Mouse (Mus musculus) megakaryocyte, embryonic 14.5 days (primary cell): ENCODE measurements around the gene Rps11.
"Not testable (repeated sequence)": the region's sequence is repeated elsewhere in the genome, so short reads cannot be mapped to it uniquely, and the experiment has no call there.

Experiments
- FLI1 ChIP-seq: IDR thresholded peaks from 2 replicates; pipeline ENCODE4 v1.6.1; 2012; ENCODE audit warnings: low read length, inconsistent platforms, mixed read lengths
- GATA1 ChIP-seq: IDR thresholded peaks from 3 replicates; pipeline ENCODE4 v1.6.1; 2012; ENCODE audit warnings: mixed read lengths, low read length, inconsistent platforms, borderline replicate concordance

- not testable (repeated sequence) for TF ChIP-seq FLI1, GATA1
These were observed 14.2 kb downstream of the Rps11 start for GRCm38 (mm10) chr7:45110089-45110488.
